Mouse (Mus musculus) bone marrow macrophage, adult 2 months (primary cell): ENCODE results near the gene Olfr970.

Experiments
- CTCF ChIP-seq: IDR thresholded peaks from 2 replicates; pipeline ENCODE4 v1.5.1; 2012; ENCODE audit warnings: low read depth, mild to moderate bottlenecking, low read length, moderate library complexity
- POLR2A ChIP-seq: IDR thresholded peaks from 2 replicates; pipeline ENCODE4 v1.6.1; 2012; ENCODE audit warnings: mild to moderate bottlenecking, low read depth, low read length, borderline replicate concordance

DNA sequence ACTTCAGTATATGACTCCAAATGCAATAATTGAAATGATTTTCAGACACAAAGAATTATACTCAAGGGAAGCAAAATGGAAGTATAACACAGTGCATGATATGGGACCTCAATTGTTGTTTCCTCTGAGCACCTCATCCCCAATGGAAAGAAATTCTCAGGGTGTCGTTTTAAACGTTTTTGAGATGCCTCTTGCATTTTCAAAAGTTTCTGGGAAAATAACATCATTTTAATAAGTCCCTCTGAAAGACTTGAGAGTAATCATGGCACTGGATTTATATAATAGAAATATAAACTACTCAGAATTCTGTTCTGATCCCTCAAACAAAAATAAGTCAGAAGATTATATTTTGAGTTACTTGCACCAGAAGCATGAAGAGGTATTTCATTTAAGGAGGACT lies 57.5 kb downstream of the Olfr970 start, which contains the start of gene Olfr972:
- no peak for TF ChIP-seq CTCF
- TF ChIP-seq POLR2A: no peak
